Mouse (Mus musculus) ovary, postnatal 14 days (tissue): ENCODE measurements around the gene Gpbp1.

Experiments
- DNase-seq: peaks from one replicate; pipeline ENCODE4 v3.0.0; 2022; ENCODE audit warnings: low spot score

Gene Gpbp1

DNA sequence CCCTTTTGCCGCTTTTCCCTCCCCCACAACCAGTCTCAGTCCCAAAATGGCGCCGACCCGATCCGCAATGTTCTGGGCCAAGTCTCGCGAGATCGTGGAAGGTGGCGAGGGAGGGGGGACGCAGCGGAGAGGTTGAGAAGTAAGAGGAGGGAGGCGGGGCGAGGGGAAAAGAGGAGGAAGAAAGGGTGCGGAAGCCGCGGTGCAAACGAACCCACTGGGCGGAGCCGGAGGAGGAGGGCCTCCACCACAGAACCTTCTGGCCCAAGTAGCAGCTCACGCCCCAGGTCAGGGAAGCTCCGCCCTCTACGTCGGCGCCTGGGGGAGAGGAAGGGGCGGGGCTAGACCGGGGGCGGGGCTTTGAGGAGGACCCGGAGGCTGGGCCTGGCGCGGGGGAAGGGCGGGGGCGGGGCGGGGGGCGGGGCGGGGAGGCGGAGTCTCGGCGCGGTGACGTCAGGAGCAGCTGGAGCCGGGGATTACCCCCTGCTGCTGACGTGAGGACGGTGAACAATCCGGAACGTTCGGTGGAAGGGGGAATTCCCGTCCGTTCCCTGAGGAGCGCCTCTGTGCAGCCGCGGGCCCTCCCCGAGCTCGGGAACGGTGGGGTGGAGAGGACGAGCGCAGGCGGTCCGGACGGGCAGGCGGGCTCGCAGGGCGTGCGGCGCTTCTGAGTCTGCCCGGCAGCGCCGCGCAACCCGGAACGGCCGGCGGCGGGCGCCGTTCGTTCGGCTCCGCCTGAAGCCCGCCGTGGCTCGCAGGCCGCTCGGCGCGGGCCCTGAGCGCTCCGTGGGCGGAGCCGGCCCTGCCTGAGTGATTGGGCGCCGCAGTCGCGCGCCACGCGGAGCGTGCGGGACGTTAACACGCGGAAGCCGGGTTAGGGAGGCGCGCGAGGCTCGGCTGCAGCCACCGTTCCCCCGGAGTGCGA is at the start of gene Gpbp1:
Gpbp1 (minus strand) TSS at position 310 of the 922 bp plus-strand sequence.
- peak; percentile 99 for DNase-seq

DNA sequence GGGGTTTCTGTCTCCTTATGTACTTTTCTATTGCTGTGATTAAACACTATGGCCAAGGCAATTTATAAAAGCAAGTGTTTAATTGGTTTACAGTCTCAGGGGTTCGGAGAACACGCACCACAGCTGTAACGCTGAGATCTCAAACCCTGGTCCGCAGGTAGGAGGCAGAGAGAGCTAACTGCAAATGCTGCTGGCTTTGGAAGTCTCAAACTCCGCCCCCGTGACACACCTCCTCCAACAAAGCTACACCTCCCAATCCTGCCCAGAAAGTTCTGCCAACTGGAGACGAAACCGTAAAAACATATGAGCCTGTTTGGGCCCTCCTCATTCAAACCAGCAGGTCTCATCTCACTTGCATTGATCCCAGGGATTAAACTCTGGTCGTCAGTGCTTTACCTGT is 47.8 kb upstream of the Gpbp1 start:
- no peak for DNase-seq

DNA sequence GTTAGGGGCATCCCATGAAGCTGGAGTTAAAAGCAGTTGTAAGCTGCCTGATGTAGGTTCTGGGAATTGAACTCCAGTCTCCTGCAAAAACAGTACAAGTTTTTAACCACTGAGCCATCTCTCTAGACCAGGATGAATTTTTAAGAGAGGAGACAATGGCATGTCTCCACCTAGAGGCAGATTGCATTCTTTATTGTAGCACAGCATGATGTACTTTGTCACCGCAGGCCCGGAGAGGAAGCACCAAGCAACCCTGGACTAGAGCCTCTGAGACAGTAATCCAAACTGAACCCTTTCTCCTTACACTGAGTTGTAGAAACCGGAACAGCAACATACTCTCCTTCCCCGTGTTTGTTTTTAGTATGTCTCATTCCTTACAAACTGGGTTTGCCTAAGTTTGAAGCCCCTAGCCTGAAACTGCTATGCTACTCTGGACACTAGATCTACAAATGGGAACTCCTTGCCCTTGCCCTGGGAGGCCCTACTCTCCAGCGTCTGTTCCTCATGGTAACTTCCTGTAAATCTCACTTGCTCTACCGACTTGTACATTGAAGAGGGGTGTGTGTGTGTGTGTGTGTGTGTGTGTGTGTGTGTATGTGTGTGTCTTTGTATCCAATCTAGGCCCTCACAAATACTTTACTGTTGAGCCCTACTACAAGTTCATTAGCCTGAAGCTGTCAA is 46.4 kb upstream of the Gpbp1 start:
- DNase-seq, result no peak

DNA sequence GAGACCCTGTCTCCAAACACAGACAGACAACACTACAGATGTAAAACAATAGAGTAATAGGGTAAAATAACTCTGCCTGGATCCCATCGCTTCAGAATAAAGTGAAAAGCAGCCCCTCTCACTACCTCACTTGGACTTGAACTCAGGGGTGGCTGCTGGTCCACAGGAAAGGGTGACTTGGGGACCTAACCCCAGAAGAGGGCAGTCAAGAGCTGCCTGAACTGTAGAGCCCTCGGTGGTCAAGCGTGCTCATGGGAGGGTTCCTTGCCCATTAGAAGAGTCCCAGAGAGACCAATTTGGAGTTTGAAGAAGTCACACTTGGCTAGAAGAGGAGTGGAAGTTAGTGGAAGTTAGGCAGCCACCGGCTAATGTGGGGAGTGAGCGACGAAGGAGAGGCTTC is 44.2 kb upstream of the Gpbp1 start:
- no peak for DNase-seq

DNA sequence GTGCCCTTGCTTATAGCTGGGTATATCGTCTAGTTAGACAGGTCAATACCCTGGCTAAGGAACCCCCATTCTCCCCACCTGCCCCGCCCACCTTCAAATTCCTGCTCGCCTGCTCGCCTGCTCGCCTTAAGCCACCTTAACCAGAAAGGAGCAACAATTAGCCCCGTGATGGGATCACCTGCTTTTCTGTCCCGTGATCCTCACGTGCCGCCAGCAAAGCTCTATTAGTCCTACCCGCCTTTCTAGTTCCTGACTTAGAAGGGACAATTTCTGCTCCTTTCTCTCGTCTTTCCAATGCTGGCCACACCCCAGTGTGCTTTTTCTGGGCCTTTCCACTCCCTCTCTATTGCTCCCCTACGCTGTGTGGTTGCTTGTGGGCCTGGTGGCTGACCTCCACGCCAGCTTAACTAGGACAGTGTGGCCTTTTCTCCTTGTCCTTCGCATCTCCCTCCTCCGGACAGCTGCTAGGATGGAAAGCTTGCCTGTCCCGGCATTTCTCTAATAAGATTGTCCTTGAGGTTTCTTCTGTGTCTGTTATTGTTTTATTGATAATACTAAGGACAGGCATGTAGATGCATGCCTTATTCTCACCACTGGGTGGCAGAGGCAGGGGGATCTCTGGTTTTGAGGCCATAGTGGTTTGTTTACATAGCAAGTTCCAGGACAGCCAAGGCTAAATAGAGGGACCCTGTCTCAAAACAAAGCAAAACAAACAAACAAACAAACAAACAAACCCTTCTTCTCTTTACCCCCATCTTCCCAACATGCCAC is 42.5 kb upstream of the Gpbp1 start:
- DNase-seq, result no peak

DNA sequence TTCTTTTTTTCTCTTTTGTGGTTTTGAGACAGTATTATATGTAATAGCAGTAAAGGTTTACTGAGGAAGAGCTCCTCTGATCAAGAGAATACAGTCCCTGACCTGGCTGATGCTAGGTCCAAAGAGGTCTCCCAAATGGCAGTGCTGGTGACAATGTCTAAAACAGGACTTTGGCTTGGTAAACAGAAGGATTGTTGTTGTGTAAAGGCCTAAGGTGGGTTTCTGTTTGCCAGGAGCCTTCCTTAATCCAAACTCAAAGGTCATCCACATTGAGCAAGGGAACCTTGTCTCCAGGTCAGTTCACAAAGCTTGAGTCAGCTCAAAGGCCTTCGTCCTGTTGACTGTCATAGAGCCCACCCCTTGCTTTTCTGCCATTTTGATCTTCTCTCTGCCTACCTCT is 41.8 kb upstream of the Gpbp1 start:
- DNase-seq, result no peak

DNA sequence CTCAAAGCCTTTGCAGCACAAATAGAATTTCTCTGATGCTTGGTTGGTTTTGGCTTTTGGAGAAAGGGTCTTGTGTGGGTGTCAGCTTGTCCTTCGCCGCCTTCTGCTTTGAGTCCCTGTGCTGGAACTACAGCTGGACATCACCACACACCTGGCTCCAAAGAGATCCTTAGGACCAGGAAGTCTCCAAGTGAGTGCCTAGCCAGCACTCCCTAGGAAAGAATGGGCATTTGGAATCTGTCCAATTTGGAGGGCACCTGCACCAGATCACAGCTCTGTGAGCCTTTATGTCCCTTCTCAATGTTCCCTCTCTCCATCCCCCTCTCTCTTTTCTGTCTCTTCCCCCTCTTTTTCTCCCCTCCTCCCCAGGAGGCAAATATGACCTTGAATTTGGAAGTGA is 34.4 kb upstream of the Gpbp1 start:
- no peak for DNase-seq

DNA sequence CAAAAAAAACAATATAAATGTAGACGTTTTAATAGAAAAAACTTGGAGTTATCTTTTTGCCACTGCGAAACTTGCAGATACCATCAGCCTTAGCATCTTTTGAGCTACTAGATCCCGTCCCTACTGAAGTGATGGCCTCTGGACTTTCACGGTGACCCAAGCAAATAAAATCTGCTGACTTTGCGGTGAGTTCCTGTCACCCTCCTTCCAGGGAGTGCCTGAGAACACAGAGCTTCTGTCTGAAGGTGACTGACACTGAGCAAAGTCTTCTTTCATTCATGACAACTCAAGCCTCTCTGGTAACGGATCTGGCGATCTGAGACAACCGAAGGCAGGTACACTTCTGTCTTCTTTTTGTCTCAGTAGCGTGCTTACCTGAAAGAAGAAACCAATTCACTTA is 32.4 kb upstream of the Gpbp1 start:
- no peak for DNase-seq

DNA sequence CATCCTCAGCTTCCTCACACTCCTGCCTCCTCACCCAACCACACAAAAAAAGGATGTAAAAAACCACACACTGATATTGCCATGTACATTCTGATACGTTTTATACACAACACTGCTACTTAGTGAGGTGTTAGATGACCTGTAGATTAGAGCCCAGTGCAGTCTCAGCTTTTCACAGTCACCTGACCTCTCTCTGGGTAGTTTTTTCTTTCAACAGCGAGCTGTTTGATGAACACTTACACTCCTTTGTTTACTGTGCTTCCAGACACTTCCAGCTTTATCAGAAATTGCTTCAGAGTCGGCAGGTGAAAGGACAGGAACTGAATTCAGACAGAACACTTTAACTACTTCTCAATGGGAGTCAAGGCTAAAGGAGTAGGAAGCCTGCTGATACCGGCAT is 30.5 kb upstream of the Gpbp1 start:
- no peak for DNase-seq

DNA sequence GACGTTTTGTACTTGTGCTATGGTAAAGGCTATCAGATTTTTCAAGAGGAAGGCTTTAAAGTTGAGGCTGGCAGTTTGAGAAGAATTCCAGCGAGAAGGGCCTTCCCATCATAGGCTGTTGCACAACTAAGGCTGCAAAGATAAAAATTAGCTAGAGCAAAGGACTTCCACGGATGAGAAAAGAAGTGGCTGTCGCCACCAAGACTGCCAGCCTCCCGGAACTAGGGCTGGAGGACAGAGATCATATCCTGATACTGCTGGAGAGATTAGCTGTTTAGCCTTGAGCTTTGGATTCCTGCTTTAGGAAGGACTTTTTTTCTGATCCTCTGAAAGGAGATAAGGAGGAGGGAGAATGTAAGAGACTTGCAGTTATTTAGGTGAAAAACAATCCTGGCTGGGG is 28.4 kb upstream of the Gpbp1 start:
- DNase-seq, result no peak

DNA sequence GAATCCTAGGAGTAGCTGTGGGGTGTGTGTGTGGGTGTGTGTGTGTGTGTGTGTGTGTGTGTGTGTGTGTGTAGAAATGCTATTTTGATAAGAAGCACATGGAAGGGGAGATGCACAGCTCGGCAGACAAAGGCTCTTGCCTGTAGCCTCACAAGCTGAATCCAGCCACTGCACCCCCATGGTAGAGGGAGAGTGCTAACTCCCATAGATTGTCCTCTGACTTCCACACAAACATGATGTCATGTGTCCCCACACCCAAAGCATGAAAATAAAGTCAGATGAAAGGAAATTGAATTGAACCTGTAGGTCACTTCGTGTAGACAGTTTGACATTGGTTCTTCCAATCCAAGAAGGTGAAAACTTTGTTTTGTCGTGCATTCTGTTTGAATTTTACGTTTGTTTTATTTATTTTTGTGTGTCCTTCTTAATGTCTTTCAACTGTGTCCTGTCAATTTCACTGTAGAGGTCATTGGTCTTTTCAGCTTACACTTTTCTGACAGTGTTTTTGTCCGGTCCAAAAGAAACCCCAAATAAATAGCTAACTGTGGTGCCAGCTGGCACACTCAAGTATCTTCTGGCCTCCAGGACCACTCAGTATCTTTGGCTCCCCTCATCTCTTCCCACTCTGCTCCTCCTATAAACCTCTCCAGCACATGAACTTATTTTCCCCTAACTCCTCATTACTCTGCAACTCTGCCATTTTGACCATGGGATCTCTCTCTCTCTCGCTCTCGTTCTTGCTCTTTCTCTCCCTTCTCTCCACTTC is 26.7 kb upstream of the Gpbp1 start:
- DNase-seq, result no peak

DNA sequence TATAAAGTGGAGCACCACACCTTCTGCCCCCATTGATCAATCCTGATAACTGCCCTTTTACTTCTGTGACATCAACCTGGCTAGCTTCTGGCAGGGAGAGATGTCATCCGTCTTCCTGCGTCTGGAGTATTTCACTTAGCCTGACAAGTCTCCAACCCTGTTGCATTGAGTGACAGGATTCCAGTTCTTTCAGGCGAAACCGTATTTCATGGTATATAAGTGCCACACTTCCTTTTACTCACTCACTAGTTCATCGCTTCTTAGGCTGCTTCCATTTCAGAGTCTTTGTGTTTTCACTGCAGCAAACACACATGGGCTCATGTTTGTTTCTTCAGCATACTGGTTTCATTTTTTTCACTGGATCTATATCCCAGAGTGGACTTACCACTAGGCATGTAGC is 19.5 kb upstream of the Gpbp1 start:
- DNase-seq, result no peak

DNA sequence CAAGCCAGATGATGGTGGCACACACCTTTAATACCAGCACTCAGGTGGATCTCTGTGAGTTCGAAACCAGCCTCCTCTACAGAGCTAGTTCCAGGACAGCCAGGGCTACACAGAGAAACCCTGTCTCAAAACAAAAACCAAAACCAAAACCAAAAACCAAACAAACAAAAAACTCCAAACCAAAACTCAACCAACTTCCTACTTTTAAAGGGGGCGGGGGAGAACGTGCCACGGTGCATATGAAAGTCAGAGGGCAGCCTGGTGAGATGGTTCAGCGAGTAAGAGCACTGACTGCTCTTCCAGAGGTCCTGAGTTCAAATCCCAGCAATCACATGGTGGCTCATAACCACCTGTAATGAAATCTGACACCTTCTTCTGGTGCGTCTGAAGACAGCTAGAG is 18.7 kb upstream of the Gpbp1 start:
- DNase-seq, result no peak

DNA sequence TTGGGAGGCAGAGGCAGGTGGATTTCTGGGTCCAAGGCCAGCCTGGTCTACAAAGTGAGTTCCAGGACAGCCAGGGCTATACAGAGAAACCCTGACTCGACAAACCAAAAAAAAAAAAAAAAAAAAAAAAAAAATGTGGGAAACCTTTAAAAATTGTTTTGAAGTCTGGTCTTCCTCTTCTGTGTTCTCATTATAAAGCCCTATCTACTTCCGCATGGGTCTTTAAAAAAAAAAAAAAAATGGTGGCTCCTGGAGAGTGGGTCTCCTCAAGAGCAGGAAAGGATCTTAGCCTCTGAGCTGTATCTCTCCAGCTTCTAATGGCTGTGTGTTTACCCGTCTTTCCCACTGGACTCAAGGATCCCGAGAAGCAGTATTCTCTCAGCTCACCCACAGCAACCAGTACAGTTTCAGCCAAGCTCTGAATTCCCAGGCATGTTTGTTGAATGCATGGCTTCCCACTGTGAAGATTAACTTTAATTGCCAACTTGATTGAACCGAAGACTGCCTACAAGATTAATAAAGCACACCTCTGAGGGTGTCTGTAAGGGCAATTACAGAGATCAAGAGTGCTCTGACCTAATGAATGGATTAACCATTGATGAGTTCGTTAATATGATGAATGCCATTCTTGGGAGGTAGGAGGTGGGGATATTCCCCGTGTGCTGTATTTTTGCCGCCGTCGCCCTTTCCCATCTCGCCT is 4.6 kb upstream of the Gpbp1 start:
- no peak for DNase-seq

DNA sequence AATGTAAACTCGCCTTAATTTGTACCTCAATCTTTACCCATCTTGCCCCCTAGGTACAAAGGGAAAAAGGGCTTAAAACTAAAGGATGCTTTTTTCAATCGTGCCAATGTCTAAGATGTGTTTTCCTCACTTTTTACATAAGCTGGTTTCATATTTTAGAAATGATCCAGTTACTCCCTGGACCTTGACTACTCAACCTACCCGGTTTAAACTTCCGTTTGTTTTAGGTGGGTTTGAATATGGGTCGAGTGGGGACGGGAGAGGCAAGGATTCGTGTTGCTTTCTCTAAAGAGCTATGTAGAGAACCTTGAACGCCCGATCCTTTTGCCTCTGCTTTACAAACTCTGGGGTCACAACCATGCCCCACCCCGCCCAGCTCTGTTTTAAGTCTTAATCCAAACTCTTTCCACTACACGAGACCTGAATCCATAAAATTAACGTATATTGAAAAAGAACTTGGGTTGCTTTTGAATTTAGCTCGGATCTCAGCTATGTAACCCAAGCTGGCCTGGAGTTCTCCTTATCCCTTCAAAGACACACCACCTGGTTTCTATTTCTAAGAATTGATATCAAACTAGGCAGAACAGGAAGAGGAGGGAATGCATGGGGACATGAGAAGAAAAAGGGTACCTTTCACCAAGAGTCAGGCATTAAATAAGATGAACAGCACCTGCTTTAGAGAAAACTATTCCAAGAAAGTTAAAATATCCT is 1.3 kb upstream of the Gpbp1 start:
- no peak for DNase-seq

DNA sequence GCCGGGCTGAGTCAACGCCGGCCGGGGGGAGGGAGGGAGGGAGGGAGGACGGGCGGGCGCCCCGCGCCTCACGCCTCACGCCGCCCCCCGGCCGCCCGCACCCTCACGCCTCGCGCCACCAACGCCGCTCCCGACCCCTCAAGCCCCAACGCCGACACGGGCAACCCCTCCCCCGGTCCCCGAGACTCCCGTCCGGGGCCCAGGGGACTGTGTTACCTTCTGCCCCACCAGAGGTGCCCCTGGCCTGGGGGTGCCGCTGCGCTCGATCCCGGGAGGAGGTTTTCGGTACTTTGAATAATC is 459 bp downstream of the Gpbp1 start:
- no peak for DNase-seq

DNA sequence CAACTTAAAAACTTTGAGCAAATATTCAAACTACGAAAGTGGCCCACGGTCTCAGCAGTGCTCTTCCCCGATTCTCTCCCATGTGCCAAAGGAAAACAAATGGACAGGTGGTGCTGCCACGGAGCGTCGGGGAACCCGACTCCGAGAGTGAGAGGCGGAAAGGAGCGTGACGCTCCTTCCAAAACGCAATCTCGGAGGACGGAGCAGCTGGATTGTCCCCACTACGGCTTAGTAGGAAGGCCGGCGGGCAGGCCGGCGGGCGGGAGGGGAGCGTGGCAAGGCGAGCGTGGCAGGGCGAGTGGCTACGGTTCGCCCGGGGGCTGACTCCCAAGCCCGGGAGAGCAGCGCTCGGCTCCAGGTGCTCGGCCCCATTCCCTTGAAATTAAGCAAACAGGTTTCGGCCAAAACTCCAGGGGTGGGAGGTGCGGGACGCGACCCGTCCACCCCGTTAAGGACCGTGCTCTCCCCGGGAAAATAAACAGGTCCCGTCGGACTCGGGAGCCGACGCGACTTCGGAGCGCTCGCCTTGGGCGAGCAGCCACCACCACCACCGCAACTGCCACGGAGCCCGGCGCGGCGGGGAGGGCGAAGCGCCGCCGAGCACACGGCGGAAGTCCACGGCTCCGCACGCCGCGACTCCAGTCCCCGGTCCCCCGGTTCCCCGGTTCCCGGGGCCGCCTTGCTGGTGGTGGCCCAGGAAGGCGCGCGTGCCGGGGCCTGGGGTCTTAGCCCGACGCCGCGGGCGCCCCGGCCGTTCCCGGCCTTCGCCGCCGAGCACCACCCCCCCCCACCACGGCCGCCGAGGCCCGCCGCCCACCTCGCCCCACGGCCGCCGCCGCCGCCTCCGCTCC is 1.0 kb downstream of the Gpbp1 start:
- DNase-seq, result peak; percentile 15

DNA sequence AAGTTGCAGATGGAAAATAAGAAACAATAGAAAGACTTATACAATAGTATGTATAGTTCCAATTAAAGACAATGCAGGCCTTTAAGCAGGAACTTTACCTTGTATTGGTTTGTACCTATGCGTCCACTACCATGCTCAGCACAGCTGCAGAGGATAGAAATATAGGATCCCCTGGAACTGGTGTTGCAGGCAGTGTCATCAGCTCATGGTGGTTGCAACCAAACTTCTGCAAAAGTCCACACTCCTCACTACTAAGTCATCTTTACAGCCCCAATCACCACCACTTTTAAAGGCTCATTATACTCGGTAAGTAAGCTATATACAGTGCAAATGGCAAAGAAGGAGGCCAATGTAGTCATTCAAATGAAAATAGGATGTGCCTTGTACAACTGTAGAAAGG is 12.2 kb downstream of the Gpbp1 start:
- DNase-seq, result no peak

DNA sequence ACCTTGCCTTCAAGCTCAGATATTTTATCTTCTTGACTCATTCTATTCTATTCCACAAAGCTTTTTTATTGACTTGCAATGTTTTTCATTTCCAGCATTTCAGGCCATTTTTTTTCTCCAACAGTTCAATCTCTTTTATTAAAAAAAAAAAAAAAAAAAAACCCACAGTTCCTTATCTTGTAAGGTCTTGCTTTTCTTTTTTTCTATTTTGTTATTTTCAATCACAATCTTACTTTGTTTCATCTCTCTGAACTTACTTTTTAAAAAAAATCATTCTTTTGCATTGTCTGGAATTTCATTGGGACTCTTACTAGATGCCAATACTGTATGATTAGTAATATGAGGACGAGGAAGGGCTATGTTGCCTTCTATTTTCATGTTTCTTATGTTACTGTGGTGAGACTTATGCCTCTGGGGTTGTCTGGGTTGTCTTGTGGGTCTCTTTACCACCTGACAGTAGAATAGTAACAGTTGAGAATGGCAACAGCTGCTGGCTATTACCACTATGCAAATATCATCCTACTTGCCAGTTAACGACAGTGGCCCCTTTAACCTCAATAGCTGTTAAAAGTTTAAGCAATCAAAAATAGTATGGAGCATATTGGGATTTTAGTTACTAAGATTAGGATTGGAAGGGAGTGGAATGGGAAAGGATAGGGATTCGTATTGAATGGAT is 19.2 kb downstream of the Gpbp1 start:
- no peak for DNase-seq
